ENCODE assay signal across 8 mouse cellular contexts in the genomic region with DNA sequence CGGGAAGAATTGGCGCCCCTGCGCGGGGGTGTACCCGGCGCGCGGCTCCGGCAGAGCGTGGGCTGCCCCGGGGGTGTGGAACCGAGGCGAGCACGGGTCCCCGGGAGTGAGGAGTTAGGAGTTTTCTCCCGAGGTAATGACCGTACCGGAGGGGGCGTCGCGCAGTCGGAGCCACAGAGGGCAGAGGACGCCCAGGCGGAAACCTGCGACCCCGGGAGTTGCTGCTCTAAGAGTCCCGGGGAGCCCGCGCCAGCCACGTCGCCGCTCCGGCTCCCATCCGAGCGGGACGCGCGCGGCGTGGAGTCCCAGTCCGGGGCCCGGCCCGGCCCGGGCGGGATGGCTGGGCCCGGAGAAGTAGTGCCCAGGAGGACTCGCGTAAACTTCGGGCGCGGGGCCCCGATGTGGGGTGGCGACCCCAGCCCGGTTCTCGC. TPM values are rescaled to one million over a fixed set of nuclear protein-coding genes. Genes with fewer than 3 reads are reported as not detected.
DNase-seq lines count a peak whose midpoint lies in the region; ATAC-seq and TF ChIP-seq lines count a peak whose summit lies in the region.

No protein-coding gene starts in this region.

- WGBS in forebrain, embryonic 16.5 days = under 1% methylated on average over 54 of the region's 55 CpGs
- WGBS in liver, embryonic 12.5 days (ENCODE audit: insufficient replicate concordance) = 0% methylated on average over 55 of the region's 55 CpGs

- no peaks in the 10 kb centered on the region for H3K9me3 ChIP-seq in forebrain, embryonic 16.5 days (ENCODE audit: control insufficient read depth, low read length)
- no peaks in the 10 kb centered on the region for H3K9me3 ChIP-seq in liver, embryonic 12.5 days (replicated peaks)

- H3K4me1 ChIP-seq in testis, adult 2 months (ENCODE audit: control insufficient read depth, insufficient read depth, low read length) = peaks cover 9% of the 10 kb centered on the region
- H3K4me1 ChIP-seq in forebrain, embryonic 16.5 days (replicated peaks; ENCODE audit: control insufficient read depth, insufficient read depth, low read length) = no peaks in the 10 kb centered on the region
- peaks cover 68% of the 10 kb centered on the region for H3K4me1 ChIP-seq in liver, embryonic 12.5 days

- 0 out of 2 replicates have a peak, but pooled peaks have one; percentile 5 for TF ChIP-seq POLR2A in testis, adult 2 months (IDR thresholded peaks at IDR 0.05; ENCODE audit: control insufficient read depth, low read depth, low read length)

- H3K4me3 ChIP-seq in testis, adult 2 months (ENCODE audit: control insufficient read depth, low read depth, low read length) = peak overlapping the region; percentile 95
- peak overlapping the region; percentile 93 for H3K4me3 ChIP-seq in forebrain, embryonic 16.5 days (replicated peaks; ENCODE audit: low read length)
- peak overlapping the region; percentile 96 for H3K4me3 ChIP-seq in liver, embryonic 12.5 days

- no peaks in the 10 kb centered on the region for H3K27me3 ChIP-seq in testis, adult 2 months (ENCODE audit: control insufficient read depth, insufficient read depth, low read length)
- H3K27me3 ChIP-seq in forebrain, embryonic 16.5 days (replicated peaks; ENCODE audit: control insufficient read depth, insufficient read depth, low read length) = no peaks in the 10 kb centered on the region
- H3K27me3 ChIP-seq in liver, embryonic 12.5 days (replicated peaks) = no peaks in the 10 kb centered on the region

- peak overlapping the region; percentile 84 for H3K27ac ChIP-seq in testis, adult 2 months (ENCODE audit: control insufficient read depth, insufficient read depth, low read depth, low read length)
- H3K27ac ChIP-seq in forebrain, embryonic 16.5 days (ENCODE audit: low read length) = peak overlapping the region; percentile 90
- H3K27ac ChIP-seq in liver, embryonic 12.5 days = peak overlapping the region; percentile 92

- H3K36me3 ChIP-seq in testis, adult 2 months (ENCODE audit: control insufficient read depth, insufficient read depth, low read length) = no peaks in the 10 kb centered on the region
- H3K36me3 ChIP-seq in forebrain, embryonic 16.5 days (ENCODE audit: control insufficient read depth, insufficient read depth) = no peaks in the 10 kb centered on the region
- no peaks in the 10 kb centered on the region for H3K36me3 ChIP-seq in liver, embryonic 12.5 days

- no peak for TF ChIP-seq CTCF in testis, adult 2 months (IDR thresholded peaks at IDR 0.05; ENCODE audit: control insufficient read depth, insufficient read depth, insufficient replicate concordance, low read depth, low read length)

- peak overlapping the region; percentile 89 for H3K4me2 ChIP-seq in forebrain, embryonic 16.5 days (ENCODE audit: low read length)
- H3K4me2 ChIP-seq in liver, embryonic 12.5 days = peak overlapping the region; percentile 93

- ATAC-seq in forebrain, embryonic 16.5 days = peak; percentile 56
- peak; percentile 28 for ATAC-seq in liver, embryonic 12.5 days

- H3K9ac ChIP-seq in forebrain, embryonic 16.5 days (replicated peaks; ENCODE audit: low read depth, low read length) = peak overlapping the region; percentile 84
- H3K9ac ChIP-seq in liver, embryonic 12.5 days = peak overlapping the region; percentile 97

- peak; percentile 68 for DNase-seq in cerebellum, adult 9-10 months
- DNase-seq in cerebellum, adult 9-11 months = no peak
- no peak for DNase-seq in testis, postnatal 10 days (ENCODE audit: low spot score)
- peak; percentile 48 for DNase-seq in ovary, postnatal 14 days (ENCODE audit: low spot score)
- no peak for DNase-seq in right cerebral cortex, postnatal 14 days

RNA-seq across cellular contexts. Expression of a gene that starts 0.5 kb away (rescaled TPM):
- 1.7 and 2.1 TPM in 2 replicates for polyA plus RNA-seq in testis, adult 2 months (2012; rRNA removed)
- 11.6 and 13.0 TPM in 2 replicates for polyA plus RNA-seq in forebrain, embryonic 16.5 days (2015; fragmentation: Nextera tagmentation; extraction: Ambion mirVana)
- 17.5 and 18.5 TPM in 2 replicates for polyA plus RNA-seq in liver, embryonic 12.5 days (2016; fragmentation: Nextera tagmentation; extraction: Ambion mirVana)

Comparison
In these comparisons a context has a peak if more than half of its experiments do, and no peak if none do; other contexts are left out.
1. DNase-seq: peak in cerebellum, adult 9-10 months (single experiment) and ovary, postnatal 14 days (single experiment); none in cerebellum, adult 9-11 months (single experiment), testis, postnatal 10 days (single experiment) and right cerebral cortex, postnatal 14 days (single experiment).
2. Peak in every context shown above with its lines, with median percentiles within 50 percentile points of each other: H3K27ac ChIP-seq and H3K4me3 ChIP-seq.